Mouse (Mus musculus) left cerebral cortex, postnatal 25 days (tissue): ENCODE data around the gene Pcsk7. TPM values are rescaled to one million over a fixed set of nuclear protein-coding genes. Genes with fewer than 3 reads are reported as not detected.

Experiments
- DNase-seq, 2 experiments: peaks; one replicate each; pipeline ENCODE4 v3.0.0; 2022; ENCODE audit warnings: low spot score in 2 of 2, mixed read lengths in 1 of 2
- intact Hi-C: fragments of 180-260 bp; cut with DNase I; formaldehyde crosslinking; loops from one replicate; pipeline ENCODE4 v1.15.1; 2025
- total RNA-seq, 2 experiments: library from RNA; stranded (reverse); gene quantifications; 2 replicates each; pipeline ENCODE4 v1.2.3; 2021

The Pcsk7 gene
- 10 to 100 TPM; 22.3 to 25.0 TPM for total RNA-seq

DNA sequence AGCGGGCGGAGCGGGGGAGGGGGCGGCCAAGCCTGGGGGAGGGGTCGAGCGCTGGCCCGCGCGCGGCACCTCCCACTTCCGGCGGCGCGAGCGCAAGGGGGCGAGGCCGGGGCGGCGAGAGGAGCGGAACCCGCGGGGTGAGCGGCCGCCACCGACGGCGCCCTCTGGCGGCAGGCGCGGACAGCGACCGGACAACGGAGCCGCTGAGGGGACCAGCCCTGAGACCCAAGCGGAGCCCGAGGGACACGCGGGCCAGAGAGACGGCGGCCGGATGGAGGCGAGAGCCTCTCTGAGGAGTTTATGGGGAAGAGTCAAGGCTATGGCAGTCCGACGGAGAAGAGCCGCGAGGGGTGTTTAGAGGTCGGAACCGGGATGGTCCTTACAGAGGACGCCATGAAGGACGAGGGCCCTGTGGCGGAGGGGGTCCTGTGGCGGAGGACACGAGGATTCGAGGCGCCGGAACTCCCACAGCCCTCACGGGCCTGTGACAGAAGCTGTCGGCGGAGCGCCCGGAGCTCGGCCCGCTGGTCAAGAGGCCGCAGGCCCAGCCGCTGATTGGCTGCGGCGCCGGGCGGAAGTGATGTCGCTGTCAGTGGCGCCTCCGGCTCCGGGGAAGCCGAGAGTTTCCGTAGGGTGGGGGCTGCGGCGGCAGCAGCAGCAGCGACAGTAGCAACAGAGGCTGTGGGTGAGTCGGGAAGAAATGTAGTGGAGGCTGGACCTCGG, at the start of gene Pcsk7, which contains the start of gene Rnf214:
Gene Pcsk7 (plus strand): TSS at position 143 of the 723 bp plus-strand sequence.
Gene Rnf214 (minus strand): TSS at position 557 of the 723 bp plus-strand sequence.
- intact Hi-C loops = loop anchor here (2.0 to 10.0 kb wide), 3 partner anchors 48 to 492 kb away; partner anchors contain the start of genes Bace1 and Sidt2
- DNase-seq = peak; percentile 90 to 92

DNA sequence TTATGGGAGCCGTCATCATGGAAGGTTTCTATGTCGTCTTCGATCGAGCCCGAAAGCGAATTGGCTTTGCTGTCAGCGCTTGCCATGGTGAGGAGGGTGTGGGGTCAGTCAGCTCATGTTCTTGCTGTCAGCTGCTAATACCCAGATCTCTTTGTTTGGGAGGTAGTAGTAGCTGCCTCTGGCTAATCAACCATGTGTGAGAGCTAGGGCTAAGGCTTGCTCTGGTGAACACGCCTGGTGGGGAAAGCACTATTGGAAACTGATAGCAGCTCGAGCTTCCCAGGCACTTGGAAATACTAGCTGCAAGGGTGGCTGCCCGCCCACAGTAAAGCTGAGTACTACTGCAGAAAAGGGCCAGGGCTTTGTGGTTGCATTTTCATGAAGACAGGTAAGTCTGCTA, 46.9 kb upstream of the Pcsk7 start:
- DNase-seq = no peak
- intact Hi-C loops = no loop called here

GRCm38 (mm10) chr9:45861813-45862212, 44.5 kb upstream of the Pcsk7 start:
- intact Hi-C loops = no loop called here
- DNase-seq = peak in 1 of 2 experiments; percentile 60

DNA sequence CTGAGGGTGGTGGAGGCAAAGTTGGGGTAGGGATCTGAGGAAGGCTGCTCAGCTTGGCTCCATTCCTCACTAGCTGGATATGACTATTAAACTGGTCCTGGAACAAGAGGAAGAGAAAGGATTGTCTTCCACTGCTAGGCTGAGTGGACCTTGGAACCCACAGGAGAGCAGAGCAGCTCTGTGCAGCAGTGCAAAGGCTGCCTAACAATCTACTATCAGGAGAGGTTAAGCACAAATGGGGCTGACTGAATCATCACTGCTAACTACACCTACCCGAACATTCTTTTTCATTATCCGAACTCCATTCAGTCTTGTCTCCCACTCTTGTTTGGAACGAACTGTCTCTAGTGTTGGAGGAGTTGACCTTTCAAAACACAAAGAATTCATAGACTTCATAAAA, 37.1 kb upstream of the Pcsk7 start:
- intact Hi-C loops = no loop called here
- no peak for DNase-seq

DNA sequence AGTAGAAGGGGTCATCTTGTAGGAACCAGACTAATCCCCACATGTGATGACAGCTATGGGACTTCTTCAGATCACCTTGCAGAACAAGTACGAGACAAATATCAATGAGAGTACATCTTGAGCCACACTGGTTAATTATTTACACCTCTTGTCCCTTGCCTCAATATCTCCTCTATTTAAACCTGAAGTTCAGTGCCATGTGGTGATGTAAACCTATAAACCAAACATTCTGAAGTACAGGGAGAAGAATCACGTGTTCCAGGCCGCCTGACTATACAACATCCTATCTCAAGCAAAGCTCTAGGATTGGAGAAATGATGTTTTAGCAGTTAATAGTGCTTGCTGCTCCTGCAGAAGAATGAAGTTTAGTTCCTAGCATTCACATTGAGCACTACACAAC, 36.0 kb upstream of the Pcsk7 start:
- intact Hi-C loops = no loop called here

GRCm38 (mm10) chr9:45877928-45878327, 28.4 kb upstream of the Pcsk7 start:
- intact Hi-C loops = no loop called here
- no peak for DNase-seq

More for the DNA sequence above, 36.0 kb upstream of the Pcsk7 start:
- no peak for DNase-seq

GRCm38 (mm10) chr9:45893681-45894080, 12.6 kb upstream of the Pcsk7 start:
- DNase-seq = no peak
- intact Hi-C loops = no loop called here

DNA sequence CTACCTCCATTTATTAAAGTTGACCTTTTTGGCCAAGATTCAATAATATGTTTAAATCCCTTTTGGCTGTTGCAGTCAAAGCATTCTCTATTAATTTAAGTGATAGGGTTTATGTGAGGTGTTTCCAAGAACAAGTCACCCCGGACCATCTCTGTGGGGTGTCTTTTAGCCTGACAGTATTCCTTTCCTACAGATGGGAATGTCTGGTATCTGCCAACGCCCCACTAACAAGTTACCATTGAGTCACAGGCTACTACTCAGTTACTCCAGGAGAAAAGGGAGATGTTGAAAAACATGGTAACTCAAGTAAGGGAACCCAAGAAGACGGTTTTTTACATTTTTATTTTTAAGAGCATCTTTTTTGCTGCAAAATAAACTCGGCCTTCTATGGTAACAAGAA, 1.1 kb upstream of the Pcsk7 start:
- DNase-seq = no peak
- intact Hi-C loops = loop anchor here (5.0 to 10.0 kb wide), 2 partner anchors 68 to 490 kb away; partner anchors contain the start of gene Bace1

GRCm38 (mm10) chr9:45905811-45906237, 473 bp upstream of the Pcsk7 start:
- peak in 1 of 2 experiments; percentile 16 for DNase-seq
- intact Hi-C loops = loop anchor here (2.0 to 10.0 kb wide), 3 partner anchors 49 to 491 kb away; partner anchors contain the start of genes Bace1 and Sidt2

GRCm38 (mm10) chr9:45907078-45907428, 756 bp downstream of the Pcsk7 start:
- no peak for DNase-seq
- intact Hi-C loops = loop anchor here (2.0 to 10.0 kb wide), 3 partner anchors 48 to 492 kb away; partner anchors contain the start of genes Bace1 and Sidt2

GRCm38 (mm10) chr9:45910995-45911394, 4.7 kb downstream of the Pcsk7 start:
- intact Hi-C loops = no loop called here
- DNase-seq = no peak

GRCm38 (mm10) chr9:45911673-45912072, 5.4 kb downstream of the Pcsk7 start:
- intact Hi-C loops = no loop called here
- DNase-seq = no peak

DNA sequence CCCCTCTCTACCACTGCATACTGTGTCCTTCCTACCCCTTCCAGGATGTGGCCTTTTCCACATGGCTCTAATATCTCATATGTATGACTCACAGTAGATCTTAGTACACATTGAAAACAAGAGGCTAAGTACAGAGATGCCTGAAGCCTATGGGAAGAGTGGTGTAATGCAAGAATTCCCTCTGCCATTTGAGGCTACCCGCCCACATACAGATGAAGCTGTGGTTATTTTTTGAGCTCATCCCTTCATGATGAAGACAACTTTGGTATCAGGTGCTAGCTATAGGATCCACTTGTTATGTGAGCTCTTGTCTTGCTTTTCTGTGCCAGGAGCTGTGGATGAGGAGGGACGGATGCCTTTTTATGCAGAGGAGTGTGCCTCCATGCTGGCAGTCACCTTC, 9.4 kb downstream of the Pcsk7 start:
- intact Hi-C loops = no loop called here
- peak in 1 of 2 experiments; percentile 76 for DNase-seq

DNA sequence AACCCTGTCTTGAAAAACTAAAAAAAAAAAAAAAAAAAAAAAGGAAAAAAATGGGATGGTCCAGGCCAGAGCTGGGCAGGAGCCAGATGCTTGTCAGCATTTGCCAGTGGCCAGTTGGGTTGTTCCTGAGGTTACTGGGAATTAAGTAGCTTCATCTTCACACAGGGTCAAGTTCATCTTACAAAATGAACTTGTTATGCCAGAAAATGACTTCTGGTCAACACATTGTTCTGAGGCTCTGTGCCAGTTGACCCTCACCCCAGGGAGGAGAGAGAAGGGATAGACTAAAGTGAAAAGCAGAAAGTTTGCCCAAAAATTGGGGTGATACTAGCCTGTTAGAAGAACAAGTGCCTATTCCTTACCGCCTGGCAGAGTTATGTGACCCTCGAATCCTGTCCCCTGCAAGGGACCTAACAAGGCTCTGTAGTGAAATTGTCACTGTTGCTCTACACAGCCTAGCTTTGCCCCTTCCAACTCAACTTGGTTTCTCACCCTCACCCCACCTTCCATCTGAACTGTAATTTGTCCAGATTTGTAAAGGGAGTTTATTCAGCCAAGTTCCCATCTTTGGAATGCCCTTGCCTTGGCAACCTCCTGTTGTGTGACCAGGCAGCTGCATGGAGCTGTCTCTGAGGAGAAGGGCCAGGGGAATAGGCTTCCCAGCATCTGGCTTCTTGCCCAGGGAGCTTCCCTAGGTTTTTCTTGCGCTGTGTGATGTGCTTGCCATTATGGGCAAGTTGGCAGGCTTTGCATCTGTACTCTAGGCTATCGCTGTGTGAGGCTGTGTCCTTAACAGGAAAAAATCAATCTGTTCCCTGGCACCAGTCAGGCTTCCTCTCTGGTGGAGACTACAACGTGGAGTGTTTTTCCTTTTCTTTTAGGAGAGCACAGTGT, 11.0 kb downstream of the Pcsk7 start:
- intact Hi-C loops = no loop called here
- DNase-seq = peak; percentile 46 to 67

DNA sequence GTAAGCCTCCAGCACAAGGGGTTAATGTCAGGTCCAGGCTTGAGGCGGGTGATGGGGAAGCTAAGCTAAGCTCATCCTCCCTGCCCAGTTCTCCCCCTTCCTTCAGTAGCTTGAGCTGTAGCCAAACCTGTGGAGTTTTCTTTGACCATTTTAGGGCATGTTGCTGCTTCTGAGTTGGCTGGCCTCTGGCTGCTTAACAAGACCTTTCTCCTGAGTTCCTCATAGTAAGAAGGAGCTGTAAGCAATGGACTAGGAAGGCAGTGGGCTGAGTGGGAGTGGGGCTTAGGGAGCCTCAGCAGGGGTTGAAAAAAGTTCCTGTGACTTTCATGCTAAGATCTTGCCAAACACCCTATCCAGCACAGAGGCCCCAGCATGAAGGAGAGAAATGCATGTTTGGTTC, 13.6 kb downstream of the Pcsk7 start:
- intact Hi-C loops = no loop called here

DNA sequence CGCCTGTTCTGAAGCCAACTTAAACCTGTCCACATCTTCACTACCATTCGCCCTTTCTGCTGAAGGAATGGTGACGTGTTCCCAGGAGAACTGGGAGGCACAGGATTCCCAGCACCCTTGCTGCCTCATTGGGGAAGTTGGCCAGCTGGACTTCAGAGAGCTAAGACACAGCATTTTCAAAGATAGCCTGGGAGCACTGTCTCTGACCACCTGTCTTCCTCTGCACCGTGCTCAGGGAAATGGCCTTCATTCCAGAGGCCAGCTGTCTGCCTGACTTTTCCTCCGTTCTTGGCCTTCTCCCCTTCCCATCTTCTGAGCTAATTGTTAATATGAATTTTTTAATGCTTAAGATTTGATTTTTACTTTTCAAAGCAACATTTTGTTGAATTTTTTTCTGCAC, 23.0 kb downstream of the Pcsk7 start:
- intact Hi-C loops = no loop called here

More for the DNA sequence above, 13.6 kb downstream of the Pcsk7 start:
- no peak for DNase-seq

GRCm38 (mm10) chr9:45931958-45932357, 25.7 kb downstream of the Pcsk7 start:
- DNase-seq = no peak
- intact Hi-C loops = no loop called here

More for the DNA sequence above, 23.0 kb downstream of the Pcsk7 start:
- DNase-seq = no peak

GRCm38 (mm10) chr9:45932571-45933415, 26.5 kb downstream of the Pcsk7 start:
- intact Hi-C loops = no loop called here
- peak in 1 of 2 experiments; percentile 65 for DNase-seq

DNA sequence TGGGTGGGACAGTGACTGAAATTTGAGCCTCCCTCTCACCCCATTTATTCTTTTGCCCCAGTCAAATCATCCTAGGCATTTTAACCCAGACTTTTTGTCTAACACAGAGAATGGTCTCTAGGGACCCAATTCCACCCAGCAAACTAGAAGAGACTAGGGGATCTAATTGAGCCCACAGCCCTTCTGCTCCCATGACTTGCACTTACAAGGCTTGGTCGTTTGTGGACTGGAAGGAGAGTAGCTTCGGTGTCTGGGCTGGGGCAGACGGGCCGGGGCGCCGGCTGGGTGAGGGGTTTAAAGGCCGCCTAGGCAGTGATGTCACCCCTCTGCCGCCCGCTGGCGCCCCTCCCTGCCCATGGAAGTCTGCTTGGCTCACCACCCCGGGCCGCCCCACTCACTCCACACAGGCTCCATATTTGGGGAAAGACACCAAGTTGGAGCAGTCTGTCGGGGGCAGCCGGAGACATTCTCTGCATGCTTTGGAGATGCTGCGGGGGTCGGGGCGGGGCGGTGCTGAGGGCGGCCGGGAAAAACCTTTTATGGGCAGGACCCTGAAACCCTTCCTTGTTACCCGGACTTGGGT, 29.4 kb downstream of the Pcsk7 start, which contains the start of gene Tagln:
Gene Tagln (minus strand): TSS at position 431 of the 583 bp plus-strand sequence.
- DNase-seq = no peak
- intact Hi-C loops = no loop called here
